Mouse (Mus musculus) kidney, embryonic 16.5 days (tissue): ENCODE data around the gene Baiap2. TPM values are rescaled to one million over a fixed set of nuclear protein-coding genes. Genes with fewer than 3 reads are reported as not detected.

Source experiments
- ATAC-seq: fragments of 200-750 bp; cut with Nextera tagmentation; 2 replicates; pipeline ENCODE4 v1.8.0; 2017; ENCODE audit warnings: moderate TSS enrichment; ENCODE audit not compliant: low FRiP score, low TSS enrichment
- H3K27ac ChIP-seq: fragments of 300-500 bp; sonication (generic); 2 replicates; pipeline ENCODE4 v1.5.1; 2014; ENCODE audit warnings: low read length
- H3K27me3 ChIP-seq: fragments of 300-500 bp; sonication (generic); 2 replicates; pipeline ENCODE4 v1.6.1; 2014; ENCODE audit warnings: low read length, control low read depth, mixed read lengths; ENCODE audit not compliant: insufficient read depth
- H3K36me3 ChIP-seq: fragments of 300-500 bp; sonication (generic); 2 replicates; pipeline ENCODE4 v1.6.1; 2014; ENCODE audit warnings: low read length, control low read depth, mixed read lengths; ENCODE audit not compliant: insufficient read depth
- H3K4me1 ChIP-seq: fragments of 300-500 bp; sonication (generic); 2 replicates; pipeline ENCODE4 v1.6.1; 2014; ENCODE audit warnings: low read length, control low read depth, mixed read lengths; ENCODE audit not compliant: insufficient read depth
- H3K4me2 ChIP-seq: fragments of 300-500 bp; sonication (generic); replicated peaks from 2 replicates; pipeline ENCODE4 v1.6.1; 2014; ENCODE audit warnings: low read depth, low read length
- H3K4me3 ChIP-seq: fragments of 300-500 bp; sonication (generic); 2 replicates; pipeline ENCODE4 v1.5.1; 2014; ENCODE audit warnings: mild to moderate bottlenecking, low read length
- H3K9ac ChIP-seq: fragments of 300-500 bp; sonication (generic); replicated peaks from 2 replicates; pipeline ENCODE4 v1.6.1; 2014; ENCODE audit warnings: low read length
- H3K9me3 ChIP-seq: fragments of 300-500 bp; sonication (generic); 2 replicates; pipeline ENCODE4 v1.6.1; 2016; ENCODE audit warnings: low read length, control low read depth
- WGBS: fragments of 180-500 bp; shearing (Covaris S2); extraction: QIAGEN DNeasy Blood & Tissue Kit; methylation state at CpG from one replicate; pipeline ENCODE4 v1.1.7; 2014; 5-methylcytosine and 5-hydroxymethylcytosine counted together
- polyA plus RNA-seq: library from polyadenylated mRNA; unstranded; fragments of >200 nt; fragmentation: Nextera tagmentation; extraction: Ambion mirVana; gene quantifications from 2 replicates; pipeline ENCODE4 v1.2.1, GENCODE M21; 2015

Baiap2 gene
- polyA plus RNA-seq, 1 experiment from 2014 or later = 25.3 TPM

GRCm38 (mm10) chr11:120040440-120040839, 97.9 kb downstream of the Baiap2 start:
- H3K27ac ChIP-seq = no peak overlapping the region

DNA sequence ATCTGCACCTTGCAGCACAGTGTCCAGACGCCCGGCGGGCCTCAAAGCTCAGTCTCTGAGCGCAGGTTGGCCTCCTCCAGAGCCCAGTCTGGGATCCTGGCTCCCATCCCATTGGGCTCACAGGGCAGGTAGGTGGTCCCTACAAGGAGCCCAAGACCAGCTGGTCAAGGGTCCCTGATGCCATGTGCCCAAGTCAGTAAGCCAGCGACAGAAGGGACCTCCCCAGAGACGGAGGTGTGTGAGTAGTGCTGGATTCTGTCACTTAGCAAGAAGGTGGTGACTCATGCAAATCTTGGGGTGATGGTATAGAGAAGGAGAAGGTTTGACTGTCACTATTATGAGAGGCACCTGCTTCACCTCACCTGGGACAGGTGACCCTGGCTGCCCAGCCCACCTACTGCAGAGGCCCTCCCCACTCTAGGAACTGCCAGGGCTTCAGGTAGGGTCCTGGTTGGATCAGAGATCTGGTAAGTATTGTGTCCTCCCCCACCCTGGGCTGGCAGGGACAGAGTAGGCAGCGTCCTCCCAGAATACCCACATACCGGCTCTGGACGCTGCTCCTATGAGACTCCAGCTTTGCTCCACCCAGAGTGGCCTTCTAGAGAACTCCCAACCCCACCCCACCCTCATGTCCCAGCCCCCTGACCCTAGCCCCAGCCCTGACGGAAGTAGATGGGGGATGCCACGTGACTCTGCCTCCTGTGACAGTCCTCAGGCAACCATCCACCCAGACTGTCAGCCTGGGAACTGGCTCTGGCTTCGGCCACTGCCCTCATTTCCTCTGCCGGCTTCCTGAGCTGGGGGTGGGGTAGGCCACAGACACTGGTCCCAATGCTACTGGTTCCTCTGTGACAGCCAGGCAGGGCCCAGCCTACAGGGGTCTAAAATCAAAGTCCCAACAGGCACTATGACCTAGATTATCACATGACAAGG, 98.9 kb downstream of the Baiap2 start:
- Histone ChIP-seq H3K4me3 (no peak overlapping the region), H3K27ac (peak overlapping the region; percentile 64), H3K9me3 (no peaks in the 10 kb centered on the region), H3K27me3 (peaks cover 5% of the 10 kb centered on the region), H3K4me2 (peak overlapping the region; percentile 25; the same call in 1 of the 2 replicates), H3K4me1 (peaks cover 28% of the 10 kb centered on the region), H3K36me3 (no peaks in the 10 kb centered on the region), H3K9ac (no peak overlapping the region)
- ATAC-seq = peak; percentile 29
- WGBS = 48% methylated on average over 13 of the region's 13 CpGs

More at GRCm38 (mm10) chr11:120040440-120040839, 97.9 kb downstream of the Baiap2 start:
- no peak overlapping the region for H3K9ac ChIP-seq
- no peaks in the 10 kb centered on the region for H3K9me3 ChIP-seq
- no peaks in the 10 kb centered on the region for H3K27me3 ChIP-seq
- peaks cover 18% of the 10 kb centered on the region for H3K4me1 ChIP-seq
- no peak overlapping the region for H3K4me3 ChIP-seq
- no peak overlapping the region for H3K4me2 ChIP-seq
- no peak for ATAC-seq
- no peaks in the 10 kb centered on the region; the same call in 1 of the 2 replicates for H3K36me3 ChIP-seq
- 73% methylated on average over 8 of the region's 8 CpGs for WGBS

DNA sequence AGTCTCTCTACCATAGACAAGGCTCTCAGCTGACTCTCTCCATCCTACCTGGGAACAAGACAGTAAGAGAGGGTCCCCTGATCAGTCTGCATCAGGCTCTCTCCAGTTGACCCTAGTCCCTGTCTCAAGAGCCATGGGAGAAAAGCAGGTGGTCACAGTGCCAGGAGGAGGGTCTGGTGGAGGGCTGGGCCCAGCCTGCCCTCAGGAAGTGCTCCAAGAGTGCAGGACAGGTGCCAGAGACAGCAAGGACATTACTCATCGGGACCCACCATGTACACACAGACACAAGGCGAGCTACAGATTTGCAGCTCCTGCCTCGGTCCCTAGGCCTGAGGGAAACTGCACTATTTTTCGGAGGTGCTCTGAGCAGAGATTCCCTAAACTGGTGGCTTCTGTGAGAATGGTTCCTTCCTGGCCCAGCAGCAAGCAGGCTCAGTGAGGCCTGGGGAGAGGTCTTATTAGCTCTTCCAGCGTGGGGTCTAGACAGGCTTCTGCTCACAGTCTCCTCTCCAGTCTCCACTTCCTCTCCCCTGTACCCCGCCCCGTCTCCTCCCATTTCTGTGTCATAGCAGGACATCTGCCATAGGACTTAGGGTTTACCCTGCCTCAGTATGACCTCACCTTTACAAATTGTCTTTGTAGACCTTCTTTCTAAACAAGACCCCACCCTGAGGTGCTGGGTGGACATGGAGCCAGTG, 99.7 kb downstream of the Baiap2 start:
- Histone ChIP-seq H3K4me3 (no peak overlapping the region), H3K4me2 (no peak overlapping the region), H3K27me3 (peaks cover 7% of the 10 kb centered on the region), H3K27ac (peak overlapping the region; percentile 64), H3K9ac (0 out of 2 replicates have a peak overlapping the region, but pooled peaks have one; percentile 6), H3K36me3 (no peaks in the 10 kb centered on the region), H3K4me1 (peaks cover 34% of the 10 kb centered on the region), H3K9me3 (no peaks in the 10 kb centered on the region)
- peak; percentile 12; the same call in 1 of the 2 replicates for ATAC-seq
- 66% methylated on average over 7 of the region's 7 CpGs for WGBS

DNA sequence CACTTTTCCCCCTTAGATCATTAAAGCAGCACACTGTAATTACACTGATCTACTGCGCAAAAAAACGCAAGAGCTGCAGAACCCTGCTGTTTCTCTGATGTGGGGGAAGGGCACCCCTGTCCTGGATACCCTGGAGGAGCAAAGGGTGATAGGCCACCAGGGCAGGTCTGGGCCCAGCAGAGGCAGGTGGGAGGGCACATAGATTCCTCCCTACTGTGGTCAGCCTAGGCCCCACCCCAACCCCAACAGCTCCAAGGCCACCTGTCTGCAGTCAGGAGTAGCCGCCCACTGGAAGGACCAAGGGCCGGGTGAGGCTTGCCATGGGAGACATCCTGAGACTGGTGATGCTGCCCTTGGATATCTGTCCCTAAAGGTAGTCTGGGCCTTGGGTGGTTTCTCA, 102.8 kb downstream of the Baiap2 start:
- no peak overlapping the region for H3K27ac ChIP-seq
- no peak overlapping the region for H3K4me2 ChIP-seq
- no peaks in the 10 kb centered on the region for H3K9me3 ChIP-seq
- ATAC-seq = no peak
- H3K9ac ChIP-seq = no peak overlapping the region
- WGBS = 60% methylated on average over 4 of the region's 4 CpGs
- H3K27me3 ChIP-seq = peaks cover 23% of the 10 kb centered on the region
- H3K36me3 ChIP-seq = no peaks in the 10 kb centered on the region
- peaks cover 46% of the 10 kb centered on the region for H3K4me1 ChIP-seq
- H3K4me3 ChIP-seq = no peak overlapping the region

DNA sequence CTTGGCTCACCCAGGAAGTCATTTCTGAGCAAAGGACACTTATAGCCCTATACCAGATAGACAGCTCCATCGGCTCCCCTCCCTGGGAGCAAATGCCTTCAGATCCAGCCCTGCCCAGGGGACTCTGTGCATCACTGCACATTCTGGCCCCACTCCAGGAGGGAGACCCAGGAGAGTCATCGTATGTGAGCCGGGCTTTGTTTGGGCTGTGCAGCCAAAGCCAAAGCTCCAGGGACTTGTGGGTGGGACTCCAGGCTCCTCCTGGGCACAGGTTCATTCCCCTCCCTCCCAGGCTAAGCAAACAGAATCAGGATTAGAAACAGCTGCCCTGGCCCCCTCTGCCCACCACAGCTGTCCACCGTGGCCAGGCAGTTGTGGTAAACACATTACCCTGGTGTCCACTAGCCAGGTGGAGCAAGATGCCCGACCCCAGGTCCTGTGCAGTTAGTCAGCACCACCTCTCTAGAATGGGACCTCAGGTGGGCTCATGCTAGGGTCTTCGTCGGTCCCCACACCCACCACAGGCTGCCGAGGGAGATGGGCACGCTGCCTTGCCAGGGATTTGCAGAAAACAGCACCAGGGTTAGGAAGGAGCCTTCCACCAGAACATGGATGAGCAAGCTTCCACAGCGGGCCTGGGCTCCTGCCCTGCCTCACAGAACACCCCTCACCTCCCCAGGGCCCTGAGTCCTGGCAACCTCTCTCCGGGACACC, 103.4 kb downstream of the Baiap2 start:
- ATAC-seq = peak; percentile 57
- Histone ChIP-seq H3K9me3 (no peaks in the 10 kb centered on the region), H3K9ac (peak overlapping the region; percentile 71), H3K4me2 (peak overlapping the region; percentile 94), H3K27me3 (peaks cover 23% of the 10 kb centered on the region), H3K4me3 (peak overlapping the region; percentile 58), H3K27ac (peak overlapping the region; percentile 35; the same call in 1 of the 2 replicates), H3K36me3 (no peaks in the 10 kb centered on the region), H3K4me1 (peaks cover 45% of the 10 kb centered on the region)
- 44% methylated on average over 11 of the region's 11 CpGs for WGBS

DNA sequence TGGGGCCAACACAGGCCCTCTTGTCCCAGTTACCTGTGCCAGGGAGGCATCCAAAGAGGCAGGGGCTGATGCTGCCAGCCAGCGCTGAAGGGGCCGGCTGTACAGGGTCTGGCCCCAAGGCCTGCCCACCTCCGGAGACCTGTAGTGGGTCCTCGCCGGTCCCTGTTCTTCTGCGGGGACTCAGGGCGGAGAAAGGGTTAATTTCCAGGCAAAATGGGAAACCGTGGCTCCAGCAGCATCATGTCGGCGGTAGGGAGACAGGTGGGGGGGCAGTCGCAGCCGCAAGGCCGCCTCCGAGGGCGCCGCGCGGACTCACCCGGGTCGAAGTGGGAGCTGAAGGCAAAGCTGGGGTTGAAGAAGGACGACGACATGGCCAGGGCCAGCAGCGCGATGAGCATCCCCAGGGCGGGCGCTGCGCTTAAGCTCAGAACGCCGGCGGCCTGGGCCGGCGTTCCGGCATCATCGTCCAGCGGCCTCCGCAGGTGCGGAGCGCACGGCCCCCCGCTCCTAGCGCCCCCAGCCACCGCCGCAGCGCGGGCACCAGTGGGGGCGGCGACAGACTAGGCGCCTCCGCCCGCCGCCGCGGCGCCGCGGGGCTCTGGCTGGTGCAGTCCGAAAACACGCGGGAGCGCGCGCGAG, 104.1 kb downstream of the Baiap2 start, which contains the start of gene Aatk:
TSS of gene Aatk (minus strand) at position 615 of the 639 bp plus-strand sequence.
- H3K27ac ChIP-seq = peak within 1 kb of the TSS; percentile 35; the same call in 1 of the 2 replicates
- H3K9me3 ChIP-seq = no peaks in the 10 kb centered on the region
- no peak; the same call in 1 of the 2 replicates for ATAC-seq
- peaks cover 39% of the 10 kb centered on the region for H3K4me1 ChIP-seq
- H3K36me3 ChIP-seq = no peaks in the 10 kb centered on the region
- WGBS = 1% methylated on average over 40 of the region's 63 CpGs
- H3K4me2 ChIP-seq = peak within 1 kb of the TSS; percentile 94
- peaks cover 23% of the 10 kb centered on the region for H3K27me3 ChIP-seq
- H3K9ac ChIP-seq = peak within 1 kb of the TSS; percentile 71
- H3K4me3 ChIP-seq = peak within 1 kb of the TSS; percentile 58

GRCm38 (mm10) chr11:120047531-120048251, 105.1 kb downstream of the Baiap2 start:
- H3K27ac ChIP-seq = no peak overlapping the region

GRCm38 (mm10) chr11:120048252-120048556, 105.6 kb downstream of the Baiap2 start:
- peak overlapping the region; percentile 0; the same call in 1 of the 2 replicates for H3K4me3 ChIP-seq
- no peaks in the 10 kb centered on the region for H3K9me3 ChIP-seq
- H3K27me3 ChIP-seq = peaks cover 23% of the 10 kb centered on the region
- H3K36me3 ChIP-seq = no peaks in the 10 kb centered on the region
- ATAC-seq = no peak
- peak overlapping the region; percentile 94 for H3K4me2 ChIP-seq
- peaks cover 32% of the 10 kb centered on the region for H3K4me1 ChIP-seq
- H3K27ac ChIP-seq = no peak overlapping the region
- 10% methylated on average over 23 of the region's 23 CpGs for WGBS
- H3K9ac ChIP-seq = no peak overlapping the region

More at GRCm38 (mm10) chr11:120047531-120048251, 105.1 kb downstream of the Baiap2 start:
- Histone ChIP-seq H3K4me1 (peaks cover 32% of the 10 kb centered on the region), H3K9ac (peak overlapping the region; percentile 71), H3K4me3 (peak overlapping the region; percentile 58), H3K36me3 (no peaks in the 10 kb centered on the region), H3K27me3 (peaks cover 23% of the 10 kb centered on the region), H3K4me2 (peak overlapping the region; percentile 94), H3K9me3 (no peaks in the 10 kb centered on the region)
- ATAC-seq = 0 out of 2 replicates have a peak, but pooled peaks have one; percentile 16
- WGBS = 14% methylated on average over 23 of the region's 23 CpGs
